Mouse (Mus musculus): ENCODE results near the gene Igbp1. TPM values are rescaled to one million over a fixed set of nuclear protein-coding genes. Genes with fewer than 3 reads are reported as not detected.

Gene Igbp1
- 5.1 and 6.1 TPM in 2 replicates for polyA plus RNA-seq (2012; rRNA removed; ENCODE audit: low replicate concordance)

DNA sequence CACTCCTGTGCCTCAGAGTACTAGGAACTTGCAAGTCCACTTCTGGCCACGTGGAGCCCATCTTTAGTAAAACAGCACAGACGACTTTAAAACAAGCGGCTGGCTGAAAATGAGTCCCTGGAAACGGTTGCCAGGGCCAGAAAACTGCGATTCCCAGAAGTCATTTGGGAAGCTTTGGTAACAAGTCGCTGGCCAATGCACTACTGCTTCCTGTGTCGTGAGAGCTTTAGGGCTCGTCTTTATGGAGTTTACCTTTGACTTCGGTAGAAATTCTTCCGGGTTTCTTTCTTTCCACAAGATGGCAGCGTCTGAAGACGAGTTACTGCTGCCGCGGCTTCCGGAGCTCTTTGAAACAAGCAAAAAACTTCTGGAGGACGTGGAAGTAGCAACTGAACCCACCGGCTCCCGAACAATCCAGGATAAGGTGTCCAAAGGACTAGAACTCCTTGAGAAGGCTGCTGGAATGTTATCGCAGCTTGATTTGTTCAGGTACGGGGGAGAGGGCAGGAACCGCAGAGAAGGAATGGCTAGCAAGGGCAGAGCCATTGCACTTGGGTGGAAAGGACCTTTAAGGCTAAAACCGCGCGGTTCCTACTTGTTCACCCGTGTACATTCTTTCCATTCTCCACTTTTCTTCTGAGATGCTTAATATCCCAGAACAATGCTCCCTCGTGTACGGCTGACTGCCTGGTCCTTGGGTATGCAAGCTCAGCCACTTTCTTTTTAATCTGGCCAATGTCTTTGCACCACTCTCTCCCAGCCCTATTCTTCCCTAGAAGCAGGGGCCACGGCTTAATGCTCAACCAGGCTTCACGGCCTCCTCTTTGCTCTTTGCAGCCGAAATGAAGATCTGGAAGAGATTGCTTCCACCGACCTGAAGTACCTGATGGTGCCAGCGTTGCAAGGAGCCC is at the start of gene Igbp1:
Gene Igbp1 (plus strand): TSS at position 224 of the 911 bp plus-strand sequence.

DNA sequence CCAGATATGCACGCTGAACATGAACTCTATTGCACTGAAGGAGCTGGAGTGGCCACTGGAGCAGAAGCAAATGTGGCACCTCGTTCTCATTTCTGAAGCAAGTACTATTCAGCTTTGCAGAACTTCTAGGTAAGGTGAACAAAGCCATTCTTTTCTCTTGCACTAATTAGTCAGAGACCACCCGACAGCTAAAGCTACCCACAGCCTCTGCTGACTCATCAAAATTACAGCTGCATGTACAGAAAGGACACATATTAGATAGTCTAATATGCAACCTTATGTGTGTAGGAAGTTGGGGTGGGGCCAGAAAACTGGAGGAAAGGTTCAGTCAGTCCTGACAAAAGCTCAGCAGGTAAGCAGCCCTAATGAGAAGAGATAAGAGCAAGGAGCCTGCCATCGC is 30.4 kb downstream of the Igbp1 start, which contains the start of gene Dgat2l6:
Gene Dgat2l6 (plus strand): TSS at position 368 of the 400 bp plus-strand sequence.

Other genes with a start within 250 kb of the Igbp1 start
- gene Otud6a, start 65.3 kb upstream of the Igbp1 start, polyA plus RNA-seq (2012; rRNA removed; ENCODE audit: low replicate concordance) = not detected in 2 replicates
- 0.06 and 0.33 TPM in 2 replicates for gene Awat2, start 51.6 kb upstream of the Igbp1 start, polyA plus RNA-seq (2012; rRNA removed; ENCODE audit: low replicate concordance)
- gene Dgat2l6, start 30.5 kb downstream of the Igbp1 start, polyA plus RNA-seq (2012; rRNA removed; ENCODE audit: low replicate concordance) = not detected in 2 replicates
- gene Awat1, start 78.0 kb downstream of the Igbp1 start, polyA plus RNA-seq (2012; rRNA removed; ENCODE audit: low replicate concordance) = not detected in 2 replicates
- 0.34 TPM in 1 of 2 replicates, not detected in the other for gene P2ry4, start 100.6 kb downstream of the Igbp1 start, polyA plus RNA-seq (2012; rRNA removed; ENCODE audit: low replicate concordance)
- gene Arr3, start 111.2 kb downstream of the Igbp1 start, polyA plus RNA-seq (2012; rRNA removed; ENCODE audit: low replicate concordance) = not detected in 2 replicates
- gene Kif4, start 131.4 kb downstream of the Igbp1 start, polyA plus RNA-seq (2012; rRNA removed; ENCODE audit: low replicate concordance) = 0.53 and 0.57 TPM in 2 replicates
- 10.9 and 11.6 TPM in 2 replicates for gene Pdzd11, start 132.3 kb downstream of the Igbp1 start, polyA plus RNA-seq (2012; rRNA removed; ENCODE audit: low replicate concordance)
- gene Gdpd2, start 235.6 kb downstream of the Igbp1 start, polyA plus RNA-seq (2012; rRNA removed; ENCODE audit: low replicate concordance) = 29.9 and 82.5 TPM in 2 replicates

Measured in duodenum, adult 2 months (tissue).